Mouse (Mus musculus) forebrain, embryonic 14.5 days (tissue): ENCODE measurements around the gene Tctn3. TPM values are rescaled to one million over a fixed set of nuclear protein-coding genes. Genes with fewer than 3 reads are reported as not detected.
"Not testable (repeated sequence)": the region's sequence is repeated elsewhere in the genome, so short reads cannot be mapped to it uniquely, and the experiment has no call there.

Experiments used
- ATAC-seq: fragments of 200-750 bp; cut with Nextera tagmentation; 2 replicates; pipeline ENCODE4 v1.8.0; 2017; ENCODE audit warnings: mild to moderate bottlenecking, moderate library complexity
- DNase-seq: peaks from one replicate; pipeline ENCODE4 v3.0.0-alpha.2; 2015; ENCODE audit warnings: low spot score
- H3K27ac ChIP-seq: fragments of 300-500 bp; sonication (generic); 2 replicates; pipeline ENCODE4 v1.5.1; 2014; ENCODE audit warnings: low read depth, mild to moderate bottlenecking, control low read depth, low read length, moderate library complexity
- H3K27me3 ChIP-seq: fragments of 300-500 bp; sonication (generic); replicated peaks from 2 replicates; pipeline ENCODE4 v1.6.1; 2014; ENCODE audit warnings: low read length, control low read depth, mixed read lengths; ENCODE audit not compliant: control insufficient read depth, insufficient read depth
- H3K36me3 ChIP-seq: fragments of 300-500 bp; sonication (generic); 2 replicates; pipeline ENCODE4 v1.6.1; 2014; ENCODE audit warnings: low read length, control low read depth; ENCODE audit not compliant: control insufficient read depth, insufficient read depth
- H3K4me1 ChIP-seq: fragments of 300-500 bp; sonication (generic); 2 replicates; pipeline ENCODE4 v1.6.1; 2014; ENCODE audit warnings: antibody characterized with exemption, low read length, control low read depth; ENCODE audit not compliant: control insufficient read depth, insufficient read depth
- H3K4me2 ChIP-seq: fragments of 300-500 bp; sonication (generic); 2 replicates; pipeline ENCODE4 v1.6.1; 2014; ENCODE audit warnings: mild to moderate bottlenecking, control low read depth, low read length
- H3K4me3 ChIP-seq: fragments of 300-500 bp; sonication (generic); 2 replicates; pipeline ENCODE4 v1.5.1; 2014; ENCODE audit warnings: low read depth, low read length, control low read depth
- H3K9ac ChIP-seq: fragments of 300-500 bp; sonication (generic); 2 replicates; pipeline ENCODE4 v1.6.1; 2014; ENCODE audit warnings: mild to moderate bottlenecking, low read length, control low read depth, moderate library complexity
- H3K9me3 ChIP-seq: fragments of 300-500 bp; sonication (generic); replicated peaks from 2 replicates; pipeline ENCODE4 v1.6.1; 2016; ENCODE audit warnings: low read length, control low read depth, mixed read lengths; ENCODE audit not compliant: control insufficient read depth
- WGBS: fragments of 180-500 bp; shearing (Covaris S2); extraction: QIAGEN DNeasy Blood & Tissue Kit; methylation state at CpG from one replicate; pipeline ENCODE4 v1.1.7; 2014; 5-methylcytosine and 5-hydroxymethylcytosine counted together
- polyA plus RNA-seq: library from polyadenylated mRNA; unstranded; fragments of >200 nt; fragmentation: Nextera tagmentation; extraction: Ambion mirVana; gene quantifications from 2 replicates; pipeline ENCODE4 v1.2.1, GENCODE M21; 2014

Gene Tctn3
- polyA plus RNA-seq, 1 experiment from 2014 or later = 9.3 TPM

- Histone ChIP-seq H3K27ac (no peak overlapping the region), H3K36me3 (peaks cover 28% of the 10 kb centered on the region), H3K9ac (peak overlapping the region; percentile 82), H3K27me3 (no peaks in the 10 kb centered on the region), H3K4me3 (peak overlapping the region; percentile 86), H3K4me1 (peaks cover 11% of the 10 kb centered on the region), H3K9me3 (no peaks in the 10 kb centered on the region), H3K4me2 (peak overlapping the region; percentile 83)
- DNase-seq (no peak), ATAC-seq (no peak)
- WGBS = 65% methylated on average over 7 of the region's 7 CpGs
Observed at GRCm38 (mm10) chr19:40586908-40587307, 25.1 kb downstream of the Tctn3 start.

- H3K4me2 ChIP-seq = no peak overlapping the region
- H3K4me1 ChIP-seq = peaks cover 3% of the 10 kb centered on the region; the same call in 1 of the 2 replicates
- no peak overlapping the region for H3K9ac ChIP-seq
- no peaks in the 10 kb centered on the region for H3K27me3 ChIP-seq
- H3K36me3 ChIP-seq = peaks cover 65% of the 10 kb centered on the region
- ATAC-seq = no peak
- no peak overlapping the region for H3K4me3 ChIP-seq
- H3K9me3 ChIP-seq = no peaks in the 10 kb centered on the region
- DNase-seq = no peak
- H3K27ac ChIP-seq = no peak overlapping the region
- 91% methylated on average over 5 of the region's 5 CpGs for WGBS
Observed at GRCm38 (mm10) chr19:40581662-40582061, 30.4 kb downstream of the Tctn3 start.

GRCm38 (mm10) chr19:40580902-40581301 lies 31.1 kb downstream of the Tctn3 start:
- Histone ChIP-seq H3K36me3 (peaks cover 73% of the 10 kb centered on the region), H3K9ac (no peak overlapping the region), H3K9me3 (no peaks in the 10 kb centered on the region), H3K4me2 (no peak overlapping the region), H3K27me3 (no peaks in the 10 kb centered on the region), H3K4me3 (no peak overlapping the region), H3K27ac (no peak overlapping the region), H3K4me1 (no peaks in the 10 kb centered on the region)
- 83% methylated on average over 2 of the region's 2 CpGs for WGBS
- DNase-seq (no peak), ATAC-seq (no peak)

GRCm38 (mm10) chr19:40575438-40575837 lies 36.6 kb downstream of the Tctn3 start:
- Histone ChIP-seq H3K27ac (no peak overlapping the region), H3K4me2 (no peak overlapping the region), H3K27me3 (no peaks in the 10 kb centered on the region), H3K4me1 (no peaks in the 10 kb centered on the region), H3K9me3 (peaks cover 5% of the 10 kb centered on the region), H3K9ac (no peak overlapping the region), H3K4me3 (no peak overlapping the region), H3K36me3 (peaks cover 92% of the 10 kb centered on the region)
- ATAC-seq (no peak), DNase-seq (no peak)
- 86% methylated on average over 5 of the region's 5 CpGs for WGBS

- no peak for DNase-seq
- peaks cover 13% of the 10 kb centered on the region for H3K9me3 ChIP-seq
- H3K9ac ChIP-seq = no peak overlapping the region
- WGBS = 94% methylated on average over 9 of the region's 9 CpGs
- H3K4me3 ChIP-seq = no peak overlapping the region
- H3K27ac ChIP-seq = no peak overlapping the region
- no peaks in the 10 kb centered on the region for H3K27me3 ChIP-seq
- no peak overlapping the region for H3K4me2 ChIP-seq
- ATAC-seq = no peak
- H3K36me3 ChIP-seq = peaks cover 98% of the 10 kb centered on the region
- no peaks in the 10 kb centered on the region for H3K4me1 ChIP-seq
Observed at GRCm38 (mm10) chr19:40570726-40571125, 41.3 kb downstream of the Tctn3 start.

- Histone ChIP-seq H3K27me3 (no peaks in the 10 kb centered on the region), H3K4me1 (no peaks in the 10 kb centered on the region), H3K27ac (no peak overlapping the region), H3K4me2 (no peak overlapping the region), H3K4me3 (no peak overlapping the region), H3K36me3 (peaks cover 97% of the 10 kb centered on the region), H3K9ac (no peak overlapping the region), H3K9me3 (peaks cover 13% of the 10 kb centered on the region)
- DNase-seq (peak; percentile 46), ATAC-seq (no peak)
- 85% methylated on average over 3 of the region's 3 CpGs for WGBS
Observed at GRCm38 (mm10) chr19:40567616-40568015, 44.4 kb downstream of the Tctn3 start.

- 88% methylated on average over 10 of the region's 10 CpGs for WGBS
- Histone ChIP-seq H3K4me1 (no peaks in the 10 kb centered on the region), H3K36me3 (peaks cover 73% of the 10 kb centered on the region), H3K4me3 (no peak overlapping the region), H3K27ac (no peak overlapping the region), H3K4me2 (no peak overlapping the region), H3K27me3 (no peaks in the 10 kb centered on the region), H3K9ac (no peak overlapping the region), H3K9me3 (no peaks in the 10 kb centered on the region)
- no peak for DNase-seq
- ATAC-seq = no peak
Observed at GRCm38 (mm10) chr19:40563880-40564645, 48.0 kb downstream of the Tctn3 start.

- peaks cover 66% of the 10 kb centered on the region for H3K36me3 ChIP-seq
- H3K4me2 ChIP-seq, H3K27me3 ChIP-seq, H3K4me1 ChIP-seq, H3K4me3 ChIP-seq, H3K27ac ChIP-seq, H3K9ac ChIP-seq, H3K9me3 ChIP-seq, DNase-seq: not testable (repeated sequence)
- WGBS = 75% methylated on average over 13 of the region's 31 CpGs
- ATAC-seq = peak; percentile 77
Observed at GRCm38 (mm10) chr19:40561521-40561920, 50.5 kb downstream of the Tctn3 start.

- Histone ChIP-seq H3K4me2 (no peak overlapping the region), H3K4me1 (no peaks in the 10 kb centered on the region), H3K27ac (no peak overlapping the region), H3K9me3 (no peaks in the 10 kb centered on the region), H3K36me3 (peaks cover 73% of the 10 kb centered on the region), H3K9ac (no peak overlapping the region), H3K27me3 (no peaks in the 10 kb centered on the region), H3K4me3 (no peak overlapping the region)
- DNase-seq (no peak), ATAC-seq (no peak)
- 95% methylated on average over 7 of the region's 7 CpGs for WGBS
Observed at GRCm38 (mm10) chr19:40556029-40556428, 56.0 kb downstream of the Tctn3 start.
